Mouse (Mus musculus): ENCODE results near the gene Pola2.

DNA sequence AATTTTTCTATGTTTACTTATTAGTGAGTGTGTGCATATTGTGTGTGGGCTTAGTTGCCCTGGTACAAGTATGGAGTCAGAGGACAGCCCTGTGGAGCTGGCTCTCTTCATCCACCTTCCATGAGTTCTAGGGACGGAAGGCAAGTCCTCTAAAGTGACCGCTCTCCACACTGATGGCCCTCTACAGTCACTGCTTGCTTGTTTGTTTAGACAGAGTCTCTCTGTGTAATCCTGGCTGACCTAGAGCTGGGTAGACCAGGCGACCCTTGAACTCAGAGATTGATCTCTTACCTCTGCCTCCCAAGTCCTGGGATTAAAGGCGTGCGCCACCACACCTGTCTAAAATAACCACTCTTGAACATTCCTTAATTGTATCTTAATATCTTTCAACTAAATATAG lies 6.6 kb downstream of the Pola2 start:
- TF ChIP-seq EP300 (IDR thresholded peaks at IDR 0.05; ENCODE audit: low read depth) (no peak), CTCF (IDR thresholded peaks at IDR 0.05; ENCODE audit: low read depth) (no peak)

Measured in liver, embryonic 14.5 days (tissue).